Mouse (Mus musculus): ENCODE measurements around the gene Cntn6.

- TF ChIP-seq POLR2A (IDR thresholded peaks at IDR 0.05; ENCODE audit: borderline replicate concordance, extremely low read depth, low read depth, low read length) (no peak), CTCF (IDR thresholded peaks at IDR 0.05; ENCODE audit: insufficient read depth, low read length) (no peak)
These were observed 13.3 kb upstream of the Cntn6 start for GRCm38 (mm10) chr6:104479242-104479641.
